Mouse (Mus musculus) hindbrain, embryonic 12.5 days (tissue): Measurements from ENCODE around the gene Apoe. TPM values are rescaled to one million over a fixed set of nuclear protein-coding genes. Genes with fewer than 3 reads are reported as not detected.

Source experiments
- ATAC-seq: fragments of 200-750 bp; cut with Nextera tagmentation; 2 replicates; pipeline ENCODE4 v1.8.0; 2017; ENCODE audit warnings: moderate TSS enrichment; ENCODE audit not compliant: low FRiP score
- H3K27ac ChIP-seq: fragments of 300-500 bp; sonication (generic); 2 replicates; pipeline ENCODE4 v1.5.1; 2016; ENCODE audit warnings: mild to moderate bottlenecking
- H3K27me3 ChIP-seq: fragments of 300-500 bp; sonication (generic); 2 replicates; pipeline ENCODE4 v1.6.1; 2016; ENCODE audit warnings: mild to moderate bottlenecking
- H3K36me3 ChIP-seq: fragments of 300-500 bp; sonication (generic); 2 replicates; pipeline ENCODE4 v1.6.1; 2016; ENCODE audit warnings: mild to moderate bottlenecking
- H3K4me1 ChIP-seq: fragments of 300-500 bp; sonication (generic); 2 replicates; pipeline ENCODE4 v1.6.1; 2016
- H3K4me2 ChIP-seq: fragments of 300-500 bp; sonication (generic); replicated peaks from 2 replicates; pipeline ENCODE4 v1.6.1; 2016; ENCODE audit warnings: mild to moderate bottlenecking
- H3K4me3 ChIP-seq: fragments of 300-500 bp; sonication (generic); 2 replicates; pipeline ENCODE4 v1.5.1; 2016; ENCODE audit warnings: mild to moderate bottlenecking
- H3K9ac ChIP-seq: fragments of 300-500 bp; sonication (generic); 2 replicates; pipeline ENCODE4 v1.6.1; 2016; ENCODE audit warnings: mild to moderate bottlenecking, moderate library complexity
- H3K9me3 ChIP-seq: fragments of 300-500 bp; sonication (generic); replicated peaks from 2 replicates; pipeline ENCODE4 v1.6.1; 2016; ENCODE audit warnings: mild to moderate bottlenecking
- WGBS: fragments of 180-500 bp; shearing (Covaris S2); methylation state at CpG from one replicate; pipeline ENCODE4 v1.1.7; 2016; 5-methylcytosine and 5-hydroxymethylcytosine counted together
- polyA plus RNA-seq: library from polyadenylated mRNA; unstranded; fragments of >200 nt; fragmentation: Nextera tagmentation; extraction: Ambion mirVana; gene quantifications from 2 replicates; pipeline ENCODE4 v1.2.1, GENCODE M21; 2016

The Apoe gene
- polyA plus RNA-seq = 228 and 246 TPM in 2 replicates

GRCm38 (mm10) chr7:19698907-19699826, at the start of gene Apoe:
Apoe (minus strand) TSS chr7:19699188.
- peak; percentile 56 for ATAC-seq
- H3K4me3 ChIP-seq = peak within 1 kb of the TSS; percentile 31
- peak within 1 kb of the TSS; percentile 69 for H3K4me2 ChIP-seq
- peak within 1 kb of the TSS; percentile 62 for H3K9ac ChIP-seq
- peaks cover 21% of the 10 kb centered on the region; the same call in 1 of the 2 replicates for H3K36me3 ChIP-seq
- peaks cover 8% of the 10 kb centered on the region; the same call in 1 of the 2 replicates for H3K9me3 ChIP-seq
- H3K4me1 ChIP-seq = peaks cover 21% of the 10 kb centered on the region
- H3K27ac ChIP-seq = no peak within 1 kb of the TSS
- no peaks in the 10 kb centered on the region for H3K27me3 ChIP-seq
- WGBS = 2% methylated on average over 20 of the region's 20 CpGs

DNA sequence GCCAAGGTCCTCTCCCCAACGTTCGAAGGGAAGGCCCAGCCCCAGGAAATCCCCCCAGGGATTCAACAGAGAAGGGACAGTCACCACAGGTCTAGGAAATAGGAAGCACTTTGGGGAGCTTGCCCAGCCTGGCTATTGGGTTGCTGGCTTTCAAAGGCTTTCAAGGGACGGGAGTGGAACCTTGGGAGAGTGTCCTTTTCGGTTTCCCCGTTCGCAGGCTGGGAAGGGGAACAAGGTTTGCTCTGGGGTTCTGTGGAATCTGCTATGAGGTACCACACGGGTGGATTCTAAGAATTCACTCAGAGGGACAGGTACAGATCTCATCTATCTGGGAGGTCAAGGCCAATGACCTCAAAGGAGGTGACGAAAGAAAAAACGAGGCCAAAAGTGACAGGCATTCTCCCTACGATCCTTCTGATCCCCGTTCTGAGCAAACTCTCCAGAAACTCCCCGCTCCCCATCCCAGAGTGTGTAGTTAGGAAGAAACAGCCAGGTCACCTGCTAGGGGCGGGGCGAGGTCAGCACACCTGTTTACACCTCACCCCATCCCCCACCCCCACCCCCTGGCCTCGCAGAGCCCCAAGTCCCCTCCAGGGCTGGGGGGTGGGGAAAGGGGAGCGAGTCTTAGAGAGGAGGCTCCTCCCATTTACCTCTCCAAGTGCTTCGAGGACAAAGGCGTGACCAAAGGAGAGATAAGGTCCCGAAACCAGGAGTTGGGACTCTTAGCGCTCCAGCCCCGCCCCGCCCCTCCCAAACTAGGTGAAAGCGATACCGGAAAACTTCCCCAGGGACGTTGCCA, 48.6 kb upstream of the Apoe start:
- no peak for ATAC-seq
- Histone ChIP-seq H3K27ac (peak overlapping the region; percentile 62), H3K36me3 (peaks cover 5% of the 10 kb centered on the region; the same call in 1 of the 2 replicates), H3K27me3 (no peaks in the 10 kb centered on the region), H3K9me3 (no peaks in the 10 kb centered on the region), H3K9ac (peak overlapping the region; percentile 90), H3K4me2 (peak overlapping the region; percentile 70), H3K4me1 (peaks cover 47% of the 10 kb centered on the region), H3K4me3 (peak overlapping the region; percentile 79)
- 3% methylated on average over 25 of the region's 25 CpGs for WGBS

- Histone ChIP-seq H3K36me3 (peaks cover 6% of the 10 kb centered on the region; the same call in 1 of the 2 replicates), H3K4me3 (peak overlapping the region; percentile 79; the same call in 1 of the 2 replicates), H3K9me3 (no peaks in the 10 kb centered on the region), H3K9ac (peak overlapping the region; percentile 90), H3K4me1 (peaks cover 53% of the 10 kb centered on the region), H3K27ac (peak overlapping the region; percentile 62), H3K27me3 (no peaks in the 10 kb centered on the region), H3K4me2 (peak overlapping the region; percentile 70)
- 32% methylated on average over 6 of the region's 6 CpGs for WGBS
- ATAC-seq = no peak
Observed at GRCm38 (mm10) chr7:19746426-19747201, 47.6 kb upstream of the Apoe start.

GRCm38 (mm10) chr7:19745971-19746370, 47.0 kb upstream of the Apoe start:
- Histone ChIP-seq H3K4me3 (no peak overlapping the region), H3K27ac (no peak overlapping the region), H3K27me3 (no peaks in the 10 kb centered on the region), H3K4me2 (no peak overlapping the region), H3K9ac (no peak overlapping the region), H3K36me3 (peaks cover 9% of the 10 kb centered on the region; the same call in 1 of the 2 replicates), H3K9me3 (no peaks in the 10 kb centered on the region), H3K4me1 (peaks cover 57% of the 10 kb centered on the region)
- WGBS = 83% methylated on average over 8 of the region's 10 CpGs
- ATAC-seq = no peak

DNA sequence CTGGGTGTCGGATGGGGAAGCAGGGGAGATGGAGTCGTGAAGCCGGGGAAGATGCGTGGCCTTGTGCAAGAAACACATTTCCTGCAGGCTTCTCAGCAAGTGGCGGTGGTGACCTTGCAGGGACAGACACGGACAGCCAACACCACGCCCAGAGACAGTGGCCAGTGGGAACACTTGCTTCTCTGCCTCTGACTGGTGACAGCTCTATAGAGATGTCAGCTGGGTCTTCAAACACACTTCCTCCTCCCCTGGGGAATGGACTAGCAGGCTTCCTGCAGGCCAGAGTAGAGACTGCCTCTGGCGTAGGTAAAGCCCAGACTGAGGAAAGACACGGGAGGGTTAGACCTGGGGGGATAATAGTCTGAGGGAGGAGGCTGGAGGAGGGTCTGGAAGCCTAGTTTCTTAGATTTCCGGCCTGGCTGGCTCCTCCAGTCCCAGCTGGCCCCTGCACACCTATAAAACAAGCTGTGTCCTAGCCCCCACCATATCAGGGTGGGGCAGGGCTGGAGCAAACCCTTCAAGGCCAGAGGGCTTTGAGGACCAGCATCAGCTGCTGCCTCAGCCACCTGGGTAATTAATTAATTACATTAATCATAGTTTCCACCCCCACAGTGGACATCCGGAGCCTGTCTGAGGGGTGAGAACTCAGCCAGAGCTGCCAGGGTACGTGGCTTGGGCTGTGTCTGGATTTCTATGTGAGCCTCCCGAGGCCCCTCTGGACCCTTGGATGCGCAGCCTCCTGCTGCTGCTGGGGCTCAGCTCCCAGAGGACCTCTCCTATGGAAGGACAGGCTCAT, 45.8 kb upstream of the Apoe start:
- H3K27ac ChIP-seq = peak overlapping the region; percentile 52; the same call in 1 of the 2 replicates
- H3K9me3 ChIP-seq = no peaks in the 10 kb centered on the region
- no peaks in the 10 kb centered on the region for H3K27me3 ChIP-seq
- ATAC-seq = no peak
- 0 out of 2 replicates have a peak overlapping the region, but pooled peaks have one; percentile 14 for H3K9ac ChIP-seq
- H3K4me1 ChIP-seq = peaks cover 51% of the 10 kb centered on the region
- H3K4me2 ChIP-seq = no peak overlapping the region
- H3K36me3 ChIP-seq = peaks cover 11% of the 10 kb centered on the region; the same call in 1 of the 2 replicates
- 61% methylated on average over 14 of the region's 14 CpGs for WGBS
- no peak overlapping the region for H3K4me3 ChIP-seq

DNA sequence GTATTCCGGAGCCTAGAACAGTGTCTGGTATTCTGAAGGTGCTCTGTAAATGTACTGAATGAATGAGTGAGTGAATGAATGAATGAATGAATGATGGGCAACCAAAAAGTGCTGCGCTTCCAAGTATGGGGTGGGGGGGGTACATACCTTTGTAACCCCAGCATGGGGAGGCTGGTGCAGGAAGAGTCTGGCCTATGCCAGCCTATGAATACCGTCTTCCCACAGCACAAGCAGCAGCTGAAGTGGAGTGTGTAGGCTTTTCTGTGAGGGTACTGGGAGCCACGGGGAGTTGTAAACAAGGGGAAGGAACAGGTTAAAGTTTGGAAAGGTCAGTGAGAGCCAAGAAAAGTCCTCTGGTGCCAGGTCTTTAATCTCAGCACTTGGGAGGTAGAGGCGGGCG, 44.8 kb upstream of the Apoe start:
- Histone ChIP-seq H3K9ac (no peak overlapping the region), H3K4me1 (peaks cover 51% of the 10 kb centered on the region)
- WGBS = 92% methylated on average over 6 of the region's 6 CpGs

DNA sequence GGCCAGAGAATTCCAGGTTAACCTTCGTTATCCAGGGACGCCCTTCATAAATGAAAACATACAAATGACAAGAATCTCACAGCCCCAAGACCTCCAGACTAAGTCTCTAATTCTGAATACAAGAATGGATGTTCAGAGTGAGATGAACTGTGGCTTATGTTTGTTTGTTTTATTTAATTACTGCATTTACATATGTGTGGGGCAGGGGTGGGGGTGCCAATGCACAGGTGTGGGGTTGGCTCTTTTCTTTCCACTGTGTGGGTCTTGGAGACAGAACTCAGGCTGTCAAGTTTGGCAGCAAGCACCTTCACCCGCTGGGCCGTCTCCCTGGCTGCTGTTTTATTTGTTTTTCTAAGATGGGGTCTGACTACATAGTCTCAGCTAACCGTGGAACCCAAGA, 43.5 kb upstream of the Apoe start:
- Histone ChIP-seq H3K9ac (no peak overlapping the region), H3K36me3 (peaks cover 19% of the 10 kb centered on the region), H3K4me1 (peaks cover 38% of the 10 kb centered on the region), H3K4me3 (no peak overlapping the region), H3K27me3 (no peaks in the 10 kb centered on the region), H3K27ac (no peak overlapping the region), H3K9me3 (no peaks in the 10 kb centered on the region), H3K4me2 (no peak overlapping the region)
- WGBS = 45% methylated on average over 5 of the region's 5 CpGs
- no peak for ATAC-seq

More for the DNA sequence above, 44.8 kb upstream of the Apoe start:
- no peak for ATAC-seq
- Histone ChIP-seq H3K27me3 (no peaks in the 10 kb centered on the region), H3K4me2 (no peak overlapping the region), H3K36me3 (peaks cover 11% of the 10 kb centered on the region; the same call in 1 of the 2 replicates), H3K27ac (no peak overlapping the region), H3K4me3 (no peak overlapping the region), H3K9me3 (no peaks in the 10 kb centered on the region)

DNA sequence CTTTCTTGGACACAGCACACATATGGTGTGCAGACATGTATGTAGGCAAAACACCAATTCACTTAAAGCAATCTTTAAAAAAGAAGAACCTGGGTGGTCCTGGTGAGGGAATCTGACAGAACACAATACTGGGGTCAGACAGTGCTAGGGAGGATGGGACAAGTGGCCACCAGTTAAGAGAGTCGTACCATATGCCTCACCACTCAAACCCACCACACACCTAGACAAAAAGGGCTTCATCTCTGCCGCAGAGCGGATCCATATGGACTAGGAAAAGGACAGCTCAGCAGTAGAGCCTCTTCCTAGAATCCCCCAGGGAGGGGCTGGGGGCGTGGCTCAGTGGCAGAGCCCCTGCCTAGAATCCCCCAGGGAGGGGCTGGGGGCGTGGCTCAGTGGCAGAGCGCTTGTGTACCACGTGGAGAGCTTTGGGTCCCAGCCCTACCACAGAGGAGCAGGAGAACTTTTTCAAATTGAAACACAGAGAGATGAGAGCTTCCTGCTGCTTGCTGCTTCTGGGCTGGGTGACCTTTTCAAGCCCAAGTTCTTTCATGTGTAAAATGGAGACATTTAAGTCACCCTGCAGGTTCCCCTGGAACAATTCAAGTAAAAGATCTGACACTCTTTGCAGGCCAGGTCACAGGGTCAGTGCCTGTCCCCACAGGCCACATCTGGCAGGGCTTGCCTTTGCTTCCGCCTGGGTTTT, 42.5 kb upstream of the Apoe start:
- Histone ChIP-seq H3K27me3 (no peaks in the 10 kb centered on the region), H3K27ac (no peak overlapping the region), H3K9ac (no peak overlapping the region), H3K36me3 (peaks cover 29% of the 10 kb centered on the region), H3K4me2 (no peak overlapping the region), H3K4me1 (peaks cover 28% of the 10 kb centered on the region), H3K9me3 (no peaks in the 10 kb centered on the region), H3K4me3 (no peak overlapping the region)
- ATAC-seq = no peak
- WGBS = 5% methylated on average over 8 of the region's 8 CpGs

- 92% methylated on average over 11 of the region's 11 CpGs for WGBS
- H3K9me3 ChIP-seq = no peaks in the 10 kb centered on the region
- no peak overlapping the region for H3K9ac ChIP-seq
- H3K4me3 ChIP-seq = no peak overlapping the region
- ATAC-seq = no peak
- H3K27ac ChIP-seq = no peak overlapping the region
- peaks cover 38% of the 10 kb centered on the region for H3K36me3 ChIP-seq
- H3K4me2 ChIP-seq = no peak overlapping the region
- peaks cover 18% of the 10 kb centered on the region for H3K4me1 ChIP-seq
- no peaks in the 10 kb centered on the region for H3K27me3 ChIP-seq
Observed at GRCm38 (mm10) chr7:19740269-19740668, 41.3 kb upstream of the Apoe start.

- Histone ChIP-seq H3K27ac (no peak overlapping the region), H3K27me3 (no peaks in the 10 kb centered on the region), H3K9ac (no peak overlapping the region), H3K9me3 (no peaks in the 10 kb centered on the region), H3K4me3 (no peak overlapping the region), H3K4me2 (no peak overlapping the region), H3K4me1 (peaks cover 10% of the 10 kb centered on the region), H3K36me3 (peaks cover 49% of the 10 kb centered on the region)
- ATAC-seq = no peak
- WGBS = 92% methylated on average over 3 of the region's 3 CpGs
Observed at GRCm38 (mm10) chr7:19738771-19739170, 39.8 kb upstream of the Apoe start.
